Mouse (Mus musculus) embryonic fibroblast, embryonic 13.5 days (primary cell): ENCODE results near the gene Adam19.

Experiments
- CTCF ChIP-seq: IDR thresholded peaks from 2 replicates; pipeline ENCODE4 v1.5.1; 2011; ENCODE audit warnings: mild to moderate bottlenecking, control low read depth, low read length, moderate library complexity, borderline replicate concordance; ENCODE audit not compliant: insufficient read depth
- POLR2A ChIP-seq: IDR thresholded peaks from 2 replicates; pipeline ENCODE4 v1.6.1; 2011; ENCODE audit warnings: low read depth, mild to moderate bottlenecking, control low read depth, low read length, moderate library complexity

- TF ChIP-seq CTCF (no peak), POLR2A (no peak)
Measured at GRCm38 (mm10) chr11:46109206-46109605, 53.4 kb downstream of the Adam19 start.
